Mouse (Mus musculus) lung, embryonic 14.5 days (tissue): ENCODE data around the gene Ss18l1. TPM values are rescaled to one million over a fixed set of nuclear protein-coding genes. Genes with fewer than 3 reads are reported as not detected.

Source experiments
- ATAC-seq: fragments of 200-750 bp; cut with Nextera tagmentation; 2 replicates; pipeline ENCODE4 v1.8.0; 2017; ENCODE audit warnings: mild to moderate bottlenecking, moderate TSS enrichment, moderate library complexity; ENCODE audit not compliant: insufficient read depth
- DNase-seq: peaks from one replicate; pipeline ENCODE4 v3.0.0-alpha.2; 2015
- H3K27ac ChIP-seq: fragments of 300-500 bp; sonication (generic); 2 replicates; pipeline ENCODE4 v1.5.1; 2014; ENCODE audit warnings: low read depth, mild to moderate bottlenecking, moderate library complexity
- H3K27me3 ChIP-seq: fragments of 300-500 bp; sonication (generic); 2 replicates; pipeline ENCODE4 v1.6.1; 2014; ENCODE audit warnings: low read length, control low read depth; ENCODE audit not compliant: insufficient read depth
- H3K36me3 ChIP-seq: fragments of 300-500 bp; sonication (generic); 2 replicates; pipeline ENCODE4 v1.6.1; 2014; ENCODE audit warnings: control low read depth; ENCODE audit not compliant: insufficient read depth
- H3K4me1 ChIP-seq: fragments of 300-500 bp; sonication (generic); 2 replicates; pipeline ENCODE4 v1.6.1; 2014; ENCODE audit warnings: antibody characterized with exemption, control low read depth; ENCODE audit not compliant: insufficient read depth
- H3K4me2 ChIP-seq: fragments of 300-500 bp; sonication (generic); 2 replicates; pipeline ENCODE4 v1.6.1; 2014; ENCODE audit warnings: mild to moderate bottlenecking
- H3K4me3 ChIP-seq: fragments of 300-500 bp; sonication (generic); 2 replicates; pipeline ENCODE4 v1.5.1; 2014; ENCODE audit warnings: low read depth, low read length
- H3K9ac ChIP-seq: fragments of 300-500 bp; sonication (generic); 2 replicates; pipeline ENCODE4 v1.6.1; 2014
- H3K9me3 ChIP-seq: fragments of 300-500 bp; sonication (generic); 2 replicates; pipeline ENCODE4 v1.6.1; 2016; ENCODE audit warnings: low read depth, low read length, control low read depth
- CTCF ChIP-seq: IDR thresholded peaks from 2 replicates; pipeline ENCODE4 v1.5.1; 2016; ENCODE audit warnings: antibody characterized with exemption, low read depth
- WGBS: fragments of 180-500 bp; shearing (Covaris S2); extraction: QIAGEN DNeasy Blood & Tissue Kit; methylation state at CpG from one replicate; pipeline ENCODE4 v1.1.7; 2014; 5-methylcytosine and 5-hydroxymethylcytosine counted together
- polyA plus RNA-seq: library from polyadenylated mRNA; unstranded; fragments of >200 nt; fragmentation: Nextera tagmentation; extraction: Ambion mirVana; gene quantifications from 2 replicates; pipeline ENCODE4 v1.2.1, GENCODE M21; 2014

Gene Ss18l1
- polyA plus RNA-seq, 1 experiment from 2014 or later = 5.6 TPM

GRCm38 (mm10) chr2:180103151-180103977, 61.1 kb downstream of the Ss18l1 start:
- no peaks in the 10 kb centered on the region for H3K9me3 ChIP-seq
- no peak for TF ChIP-seq CTCF
- no peaks in the 10 kb centered on the region for H3K36me3 ChIP-seq
- DNase-seq (no peak), ATAC-seq (no peak)
- peak overlapping the region; percentile 97 for H3K4me2 ChIP-seq
- H3K4me3 ChIP-seq = peak overlapping the region; percentile 44
- H3K4me1 ChIP-seq = no peaks in the 10 kb centered on the region
- H3K27me3 ChIP-seq = peaks cover 73% of the 10 kb centered on the region
- no peak overlapping the region for H3K9ac ChIP-seq
- 2% methylated on average over 56 of the region's 57 CpGs for WGBS
- H3K27ac ChIP-seq = no peak overlapping the region

DNA sequence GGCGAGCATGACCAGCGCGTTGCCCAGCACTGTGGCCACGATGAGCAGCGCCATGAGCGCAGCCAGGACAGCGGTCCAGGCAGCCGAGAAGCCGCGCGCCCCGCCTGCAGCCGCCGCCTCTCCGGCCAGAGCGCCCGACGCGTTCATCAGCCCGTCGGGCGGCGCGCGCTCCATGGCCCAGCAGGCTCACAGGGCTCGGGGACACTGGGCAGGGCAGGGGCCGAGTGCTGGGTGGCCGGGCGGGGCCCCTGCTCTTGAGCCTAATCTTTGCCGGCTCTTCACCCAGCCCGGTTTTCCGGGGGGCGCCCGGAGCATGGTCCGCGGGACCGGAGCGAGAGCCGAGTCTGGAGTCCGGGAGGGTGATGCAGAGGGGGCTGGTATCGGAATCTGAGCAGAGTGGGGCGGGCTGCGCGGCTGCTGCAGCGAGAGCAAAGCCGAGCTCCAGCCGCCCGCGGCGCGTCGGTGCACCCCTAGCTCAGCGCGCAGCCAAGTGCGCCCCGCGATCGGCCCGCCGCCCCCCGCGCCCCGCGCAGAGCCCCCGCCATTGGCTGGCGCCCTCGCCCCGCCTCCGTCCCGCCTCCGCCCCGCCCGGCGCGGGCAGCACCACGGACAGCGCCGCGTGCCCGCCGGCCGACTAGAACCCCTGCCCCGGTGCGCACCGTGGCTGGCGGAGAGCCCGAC, 61.8 kb downstream of the Ss18l1 start, which contains the start of gene Hrh3:
Gene Hrh3, minus strand, starts transcription at position 511 of the 681 bp plus-strand sequence.
- Histone ChIP-seq H3K36me3 (no peaks in the 10 kb centered on the region), H3K4me3 (peak within 1 kb of the TSS; percentile 44), H3K27me3 (peaks cover 65% of the 10 kb centered on the region), H3K27ac (no peak within 1 kb of the TSS), H3K9ac (no peak within 1 kb of the TSS), H3K4me2 (peak within 1 kb of the TSS; percentile 97), H3K9me3 (no peaks in the 10 kb centered on the region), H3K4me1 (no peaks in the 10 kb centered on the region)
- DNase-seq (peak; percentile 88), ATAC-seq (peak; percentile 91)
- under 1% methylated on average over 84 of the region's 87 CpGs for WGBS
- no peak for TF ChIP-seq CTCF

DNA sequence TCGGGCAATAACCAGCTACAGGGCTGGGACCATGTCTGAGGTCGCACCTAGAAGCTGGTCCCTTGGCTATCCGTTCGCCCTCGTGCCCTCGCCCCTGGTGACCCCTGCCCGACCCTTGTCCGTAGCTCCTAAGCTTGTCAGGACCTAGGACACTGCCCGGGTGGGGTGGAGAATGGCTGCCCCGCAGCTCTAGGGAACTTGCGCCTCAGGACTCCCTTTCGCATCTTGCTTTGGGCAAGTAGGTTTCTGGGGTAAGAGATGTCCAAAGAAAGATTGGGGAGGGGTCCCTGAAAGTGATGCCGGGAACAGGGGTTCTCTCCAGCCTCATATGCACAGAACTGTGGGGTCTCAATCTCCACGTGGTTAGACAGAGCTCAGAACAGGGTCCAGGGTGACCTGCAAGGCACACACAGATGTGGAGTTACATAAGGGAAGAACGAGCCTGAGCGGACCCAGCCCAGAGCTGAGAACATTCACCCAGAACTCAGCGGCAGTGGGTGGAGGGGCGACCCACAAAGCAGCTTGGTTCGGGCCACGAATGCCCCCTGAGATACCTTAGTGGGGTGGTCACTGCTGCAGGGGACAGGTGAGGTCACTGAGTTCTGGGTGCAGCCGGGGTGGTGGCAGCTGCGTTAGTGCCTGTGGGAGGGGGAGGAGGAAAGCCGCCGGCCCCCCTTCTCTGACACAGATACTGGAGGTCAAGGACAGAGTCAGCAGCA, 62.5 kb downstream of the Ss18l1 start:
- no peaks in the 10 kb centered on the region for H3K4me1 ChIP-seq
- peak overlapping the region; percentile 44 for H3K4me3 ChIP-seq
- no peaks in the 10 kb centered on the region for H3K9me3 ChIP-seq
- peaks cover 59% of the 10 kb centered on the region for H3K27me3 ChIP-seq
- no peak for TF ChIP-seq CTCF
- 10% methylated on average over 24 of the region's 24 CpGs for WGBS
- no peak overlapping the region for H3K27ac ChIP-seq
- no peak for DNase-seq
- peak overlapping the region; percentile 97 for H3K4me2 ChIP-seq
- no peaks in the 10 kb centered on the region for H3K36me3 ChIP-seq
- ATAC-seq = peak; percentile 61
- H3K9ac ChIP-seq = no peak overlapping the region

- no peaks in the 10 kb centered on the region for H3K4me1 ChIP-seq
- no peak overlapping the region for H3K9ac ChIP-seq
- no peak for TF ChIP-seq CTCF
- DNase-seq (no peak), ATAC-seq (no peak)
- no peak overlapping the region for H3K4me3 ChIP-seq
- no peaks in the 10 kb centered on the region for H3K9me3 ChIP-seq
- H3K27me3 ChIP-seq = peaks cover 51% of the 10 kb centered on the region
- H3K27ac ChIP-seq = no peak overlapping the region
- WGBS = 28% methylated on average over 8 of the region's 8 CpGs
- no peaks in the 10 kb centered on the region for H3K36me3 ChIP-seq
- H3K4me2 ChIP-seq = no peak overlapping the region
Observed at GRCm38 (mm10) chr2:180105441-180106190, 63.3 kb downstream of the Ss18l1 start.

GRCm38 (mm10) chr2:180107081-180107480, 64.8 kb downstream of the Ss18l1 start:
- no peak overlapping the region for H3K4me3 ChIP-seq
- WGBS = 56% methylated on average over 4 of the region's 4 CpGs

DNA sequence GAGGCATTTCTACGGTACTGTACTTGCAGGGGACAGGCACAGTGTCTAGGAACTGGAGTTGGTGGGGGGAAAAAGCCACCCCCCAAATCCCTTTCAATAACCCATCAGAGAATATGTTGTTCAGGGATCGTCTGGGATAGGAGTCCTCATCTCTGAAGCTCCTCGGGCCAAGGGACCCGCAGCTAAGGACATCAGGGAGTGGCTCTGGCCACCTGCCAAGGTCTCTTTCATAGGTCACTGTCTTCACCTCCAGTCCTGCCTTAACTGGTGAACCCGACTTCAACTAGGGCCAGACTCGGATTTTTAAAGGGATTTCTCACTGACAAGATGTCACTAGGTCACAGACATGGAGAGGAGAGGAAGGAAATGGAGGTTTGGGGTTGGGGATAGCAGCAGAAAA, 66.0 kb downstream of the Ss18l1 start:
- no peaks in the 10 kb centered on the region for H3K9me3 ChIP-seq
- H3K9ac ChIP-seq = no peak overlapping the region
- DNase-seq (no peak), ATAC-seq (no peak)
- H3K27me3 ChIP-seq = peaks cover 25% of the 10 kb centered on the region
- H3K4me1 ChIP-seq = no peaks in the 10 kb centered on the region
- no peak overlapping the region for H3K27ac ChIP-seq
- no peak overlapping the region for H3K4me3 ChIP-seq
- TF ChIP-seq CTCF = no peak
- 46% methylated on average over 6 of the region's 6 CpGs for WGBS
- no peak overlapping the region for H3K4me2 ChIP-seq
- no peaks in the 10 kb centered on the region for H3K36me3 ChIP-seq

More at GRCm38 (mm10) chr2:180107081-180107480, 64.8 kb downstream of the Ss18l1 start:
- H3K27ac ChIP-seq = no peak overlapping the region
- TF ChIP-seq CTCF = peak; percentile 38
- no peaks in the 10 kb centered on the region for H3K4me1 ChIP-seq
- no peaks in the 10 kb centered on the region for H3K36me3 ChIP-seq
- no peaks in the 10 kb centered on the region for H3K9me3 ChIP-seq
- H3K27me3 ChIP-seq = peaks cover 37% of the 10 kb centered on the region
- ATAC-seq = no peak
- no peak overlapping the region for H3K9ac ChIP-seq
- no peak for DNase-seq
- H3K4me2 ChIP-seq = no peak overlapping the region
